Mouse (Mus musculus): ENCODE measurements around the gene Gm10644.
"Not testable (repeated sequence)": the region's sequence is repeated elsewhere in the genome, so short reads cannot be mapped to it uniquely, and the experiment has no call there.

Gm10644 gene

DNA sequence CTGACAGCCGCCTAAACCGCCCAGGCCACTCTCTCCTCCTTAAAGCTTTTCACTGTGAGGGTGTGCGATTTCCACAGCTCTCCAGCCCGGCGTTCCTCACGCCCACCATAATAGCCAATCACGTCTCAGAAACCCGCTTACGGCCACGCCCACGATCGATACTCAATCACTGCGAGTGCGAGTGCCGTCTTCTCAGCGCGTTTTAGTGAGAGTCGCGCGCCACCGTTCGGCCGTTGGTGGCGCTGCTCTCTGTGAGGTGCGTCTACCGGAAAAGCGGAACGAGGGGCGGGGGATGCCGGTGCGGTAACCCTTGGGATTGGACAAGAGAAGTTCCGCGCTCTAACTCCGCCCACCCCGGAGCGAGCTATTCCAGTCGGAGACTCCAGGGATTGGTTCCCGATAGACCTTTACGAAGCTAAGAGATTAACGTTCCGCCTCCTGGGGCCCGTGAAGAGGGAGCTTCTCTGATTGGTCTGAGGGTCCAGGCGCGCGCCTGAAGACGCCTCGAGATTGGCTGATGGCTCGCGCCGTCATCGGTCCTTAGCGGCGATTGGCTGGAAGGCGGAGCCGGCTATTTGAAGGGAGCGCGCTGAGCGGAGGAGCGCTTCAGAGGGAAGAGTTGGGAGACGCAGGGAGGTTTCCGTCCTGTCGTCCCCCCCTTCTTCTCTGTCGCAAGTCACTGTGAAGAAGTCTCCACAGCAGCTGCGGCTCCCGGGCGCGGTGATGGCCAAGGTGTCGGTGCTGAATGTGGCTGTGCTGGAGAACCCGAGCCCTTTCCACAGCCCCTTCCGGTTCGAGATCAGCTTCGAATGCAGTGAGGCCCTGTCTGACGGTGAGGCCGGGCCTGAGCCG is at the start of gene Gm10644, which contains the start of gene Asf1b:
Gene Gm10644, minus strand, starts transcription at position 100 of the 852 bp plus-strand sequence.
Gene Asf1b, plus strand, starts transcription at position 402 of the 852 bp plus-strand sequence.
- peak; percentile 93 to 96 for DNase-seq (ENCODE audit: low spot score in 2 of 2)

DNA sequence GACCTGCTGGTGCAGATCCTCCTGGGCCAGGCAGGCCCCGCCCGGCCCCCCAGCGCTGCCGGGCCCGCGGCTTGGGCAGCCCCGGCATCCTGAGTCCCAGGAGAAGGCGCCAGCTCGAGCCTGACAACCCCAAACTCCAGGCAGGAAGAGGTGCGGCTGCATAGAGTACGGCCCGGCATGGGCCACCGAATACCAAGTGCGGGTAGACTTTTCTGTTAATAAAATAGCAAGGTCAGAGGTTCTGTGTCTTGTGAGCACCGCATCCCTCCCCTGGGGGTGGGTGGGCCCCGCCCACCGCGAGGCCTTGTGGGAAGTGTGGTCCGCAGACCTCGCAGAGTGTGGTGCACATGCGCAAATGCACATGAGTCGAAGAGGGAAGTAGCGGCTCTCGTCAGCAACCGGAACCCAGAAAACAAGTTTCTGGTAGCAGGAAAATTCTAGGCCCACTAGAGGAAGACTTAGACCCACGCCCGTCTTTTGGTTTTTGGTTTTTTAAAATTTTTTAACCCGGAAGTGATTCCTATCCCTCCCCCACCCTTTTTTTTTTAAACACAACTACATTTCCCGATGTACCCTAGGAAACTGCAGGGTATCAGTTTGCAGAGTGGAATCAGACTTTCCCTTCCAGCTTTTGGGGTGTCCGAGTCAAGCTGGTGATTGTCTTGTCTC is 49.7 kb upstream of the Gm10644 start:
- peak; percentile 83 to 90 for DNase-seq (ENCODE audit: low spot score in 2 of 2)

DNA sequence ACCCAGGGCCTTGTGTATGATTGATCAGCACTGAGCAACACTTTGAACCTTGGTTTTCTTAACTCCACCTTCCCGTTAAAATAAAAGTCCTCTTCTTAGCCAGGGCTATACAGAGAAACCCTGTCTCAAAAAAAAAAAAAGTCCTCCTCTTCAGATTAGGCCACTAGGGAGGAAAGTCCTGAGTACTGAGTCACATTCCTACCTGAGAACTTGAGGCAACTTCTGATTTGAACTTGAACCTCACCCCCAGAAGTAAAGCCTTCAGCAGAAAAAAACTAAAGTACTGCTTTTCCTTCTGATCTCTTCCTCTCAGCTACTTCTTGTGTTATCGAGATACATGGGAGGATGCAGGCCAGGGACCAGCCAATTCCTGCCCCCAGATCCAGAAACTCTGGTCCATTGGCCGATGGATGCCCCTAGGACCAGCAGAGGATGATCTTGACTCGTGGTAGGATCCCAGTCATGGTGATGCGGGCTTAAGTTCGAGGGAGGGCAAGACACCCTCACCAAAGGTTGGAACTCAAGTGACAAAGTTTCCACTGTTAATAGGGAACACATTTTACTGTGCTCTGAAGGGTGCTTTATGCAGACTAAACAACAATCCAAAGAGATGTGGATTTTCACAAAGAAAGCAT is 48.7 kb upstream of the Gm10644 start:
- no peak for DNase-seq (ENCODE audit: low spot score in 2 of 2)

DNA sequence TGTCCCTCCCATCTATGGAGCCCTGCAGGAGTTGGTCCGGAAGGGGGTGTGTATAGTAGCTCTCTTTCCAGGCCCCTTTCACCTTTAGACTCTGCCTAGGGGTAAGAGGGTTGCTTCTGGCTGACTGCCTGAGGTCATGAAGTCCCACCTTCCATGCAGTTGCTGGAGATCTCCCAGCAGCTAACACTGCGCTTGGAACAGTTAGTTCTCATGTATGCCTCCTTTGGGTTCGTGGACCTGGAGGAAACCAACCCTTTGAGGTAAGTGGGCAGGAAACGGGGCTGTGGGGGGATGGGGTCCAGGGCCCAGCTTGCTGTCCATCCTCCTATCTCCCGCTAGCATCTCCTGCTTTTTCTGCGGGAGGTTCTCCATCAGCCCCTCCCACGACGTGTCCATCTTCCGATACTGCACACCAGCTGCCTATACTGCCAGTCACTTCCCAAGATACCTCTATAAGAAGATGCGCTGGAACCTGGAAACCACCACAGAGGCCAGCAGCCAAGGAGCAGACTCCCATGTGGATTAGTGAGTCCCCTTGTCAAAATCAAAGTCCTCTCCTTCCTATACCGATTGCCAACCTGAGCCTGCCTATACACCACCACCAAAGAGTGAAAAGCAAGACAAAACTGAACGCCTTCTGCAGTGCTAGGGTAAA is 48.1 kb upstream of the Gm10644 start:
- DNase-seq (ENCODE audit: low spot score in 2 of 2) = no peak

- no peak for DNase-seq (ENCODE audit: low spot score in 2 of 2)
Observed at GRCm38 (mm10) chr8:84001281-84002000, 46.4 kb upstream of the Gm10644 start, which contains the start of gene 1700067K01Rik. TSS of gene 1700067K01Rik (plus strand) at chr8:84001502.

GRCm38 (mm10) chr8:83999825-84000224 is 44.8 kb upstream of the Gm10644 start:
- DNase-seq (ENCODE audit: low spot score in 2 of 2) = no peak

GRCm38 (mm10) chr8:83999057-83999705 is 44.2 kb upstream of the Gm10644 start:
- DNase-seq (ENCODE audit: low spot score in 2 of 2) = no peak

- DNase-seq (ENCODE audit: low spot score in 2 of 2) = no peak
Observed at GRCm38 (mm10) chr8:83998231-83999056, 43.4 kb upstream of the Gm10644 start.

DNA sequence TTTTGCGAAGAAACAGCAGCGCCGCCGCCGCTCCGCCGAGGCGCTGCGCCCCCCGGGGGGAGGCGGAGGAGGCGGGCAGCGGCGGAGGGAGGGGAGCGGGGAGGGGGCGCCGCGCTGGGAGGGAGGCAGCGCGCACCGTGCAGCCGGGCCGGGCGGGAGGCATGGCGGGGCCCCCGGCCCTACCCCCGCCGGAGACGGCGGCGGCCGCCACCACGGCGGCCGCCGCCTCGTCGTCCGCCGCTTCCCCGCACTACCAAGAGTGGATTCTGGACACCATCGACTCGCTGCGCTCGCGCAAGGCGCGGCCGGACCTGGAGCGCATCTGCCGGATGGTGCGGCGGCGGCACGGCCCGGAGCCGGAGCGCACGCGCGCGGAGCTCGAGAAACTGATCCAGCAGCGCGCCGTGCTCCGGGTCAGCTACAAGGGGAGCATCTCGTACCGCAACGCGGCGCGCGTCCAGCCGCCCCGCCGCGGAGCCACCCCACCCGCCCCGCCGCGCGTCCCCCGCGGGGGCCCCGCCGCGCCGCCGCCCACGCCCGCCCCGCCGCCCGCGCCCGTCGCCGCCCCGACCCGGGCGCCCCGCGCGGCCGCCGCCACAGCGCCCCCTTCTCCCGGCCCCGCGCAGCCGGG is 42.6 kb upstream of the Gm10644 start, which contains the start of gene Samd1:
Gene Samd1, plus strand, starts transcription at position 162 of the 631 bp plus-strand sequence.
- DNase-seq (ENCODE audit: low spot score in 2 of 2) = no peak

DNA sequence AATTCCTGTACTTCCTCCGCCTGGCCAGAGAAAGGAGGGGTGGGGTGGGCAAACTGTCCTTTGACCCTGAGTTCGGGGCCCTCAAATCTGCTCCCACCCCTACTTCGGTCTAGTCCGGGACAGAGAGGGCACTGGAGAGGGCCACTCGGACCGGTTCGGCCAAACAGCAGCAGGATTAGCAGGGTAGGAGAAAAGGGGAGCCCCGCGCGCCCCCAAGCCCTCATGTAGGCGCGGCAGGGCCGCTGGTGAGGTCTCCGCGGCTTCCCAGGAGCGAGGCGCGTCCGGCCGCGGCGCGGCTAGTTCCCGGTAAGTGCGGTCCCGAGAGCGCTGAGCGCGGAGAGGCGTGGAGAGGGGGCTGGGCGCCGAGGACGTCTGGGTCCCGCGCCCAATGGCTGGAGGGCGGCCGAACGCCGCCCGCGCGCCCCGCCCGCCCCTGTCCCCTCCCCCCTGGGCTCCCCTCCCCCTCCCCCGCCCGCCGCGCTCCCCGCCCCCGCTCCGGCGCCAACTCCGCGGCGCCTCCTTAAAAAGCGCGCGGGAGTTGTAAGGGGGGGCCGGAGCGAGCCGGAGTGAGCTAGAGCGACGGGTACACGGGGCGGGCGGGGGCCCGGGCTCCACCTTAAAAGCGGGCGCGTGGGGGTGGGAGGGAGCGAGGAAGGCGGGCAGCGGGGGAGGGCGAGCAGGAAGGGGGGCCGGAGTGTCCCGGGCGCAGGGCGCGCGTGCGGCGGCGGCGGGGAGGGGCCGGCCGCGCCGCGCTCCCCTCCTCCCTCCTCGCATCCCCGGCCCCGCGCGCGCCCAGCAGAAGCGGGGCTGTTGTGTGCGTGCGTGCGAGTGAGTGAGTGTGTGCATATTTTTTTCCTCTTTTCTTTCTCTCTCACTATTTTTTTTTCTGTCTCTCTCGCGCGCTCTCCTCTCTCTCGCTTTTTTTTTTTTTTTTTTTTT is 41.8 kb upstream of the Gm10644 start:
- peak; percentile 45 to 68 for DNase-seq (ENCODE audit: low spot score in 2 of 2)

GRCm38 (mm10) chr8:83995973-83996372 is 41.0 kb upstream of the Gm10644 start:
- no peak for DNase-seq (ENCODE audit: low spot score in 2 of 2)

DNA sequence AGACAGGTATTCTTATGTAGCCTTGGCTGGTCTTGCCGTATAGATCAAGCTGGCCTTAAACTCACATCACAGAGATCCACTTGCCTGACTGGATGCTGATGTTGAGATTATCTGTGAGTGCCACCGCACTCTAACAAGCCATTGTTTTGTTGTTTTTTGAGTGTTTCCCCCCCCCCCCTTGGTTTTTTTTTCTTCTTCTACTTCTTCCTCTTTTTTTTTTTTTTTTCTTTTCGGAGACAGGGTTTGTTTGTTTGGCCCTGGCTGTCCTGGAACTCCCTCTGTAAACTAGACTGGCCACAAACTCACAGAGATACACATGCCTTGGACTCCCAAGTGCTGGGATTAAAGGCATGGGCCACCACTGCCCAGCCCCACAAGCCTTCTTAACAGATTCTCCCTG is 39.0 kb upstream of the Gm10644 start:
- no peak for DNase-seq (ENCODE audit: low spot score in 2 of 2)

DNA sequence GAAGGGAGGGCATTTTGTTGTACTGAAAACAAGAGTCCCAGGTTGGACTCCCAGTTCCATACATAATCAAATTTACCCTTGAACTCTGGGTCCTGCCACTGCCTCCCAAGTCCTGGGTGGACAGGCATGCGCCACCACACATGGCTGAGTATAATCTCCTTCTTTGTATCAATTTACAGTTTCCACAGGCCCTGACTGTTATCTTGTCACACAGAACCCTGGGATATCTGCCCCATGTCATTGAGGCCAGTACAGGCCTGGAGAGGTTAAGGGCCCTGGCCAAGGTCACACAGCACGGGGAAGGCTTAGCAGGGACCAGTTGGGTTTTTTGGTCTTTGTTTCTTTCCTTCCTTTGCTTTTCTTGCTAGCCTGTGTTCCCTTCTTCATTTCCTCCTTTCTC is 37.5 kb upstream of the Gm10644 start:
- no peak for DNase-seq (ENCODE audit: low spot score in 2 of 2)

GRCm38 (mm10) chr8:83990170-83990569 is 35.2 kb upstream of the Gm10644 start:
- no peak for DNase-seq (ENCODE audit: low spot score in 2 of 2)

DNA sequence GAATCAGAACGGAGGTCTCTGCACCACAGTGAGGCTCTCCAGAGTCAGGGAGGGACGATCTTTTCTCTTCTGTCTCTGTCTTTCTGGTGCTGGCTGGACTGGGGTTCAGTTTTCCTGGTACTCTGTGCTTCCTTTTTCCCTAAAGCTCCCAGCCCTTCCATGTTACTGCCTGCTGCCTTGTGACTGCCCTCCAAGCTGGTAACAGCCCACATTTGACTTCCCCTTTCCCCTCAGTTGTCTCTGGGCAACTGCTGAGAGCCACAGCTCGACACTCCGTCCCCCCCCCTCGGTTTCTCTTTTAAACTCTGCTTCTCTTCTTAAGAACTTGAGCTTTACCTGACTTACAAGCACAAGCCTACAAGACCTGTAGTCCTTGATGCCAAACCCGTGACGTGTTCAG is 34.2 kb upstream of the Gm10644 start:
- no peak for DNase-seq (ENCODE audit: low spot score in 2 of 2)

DNA sequence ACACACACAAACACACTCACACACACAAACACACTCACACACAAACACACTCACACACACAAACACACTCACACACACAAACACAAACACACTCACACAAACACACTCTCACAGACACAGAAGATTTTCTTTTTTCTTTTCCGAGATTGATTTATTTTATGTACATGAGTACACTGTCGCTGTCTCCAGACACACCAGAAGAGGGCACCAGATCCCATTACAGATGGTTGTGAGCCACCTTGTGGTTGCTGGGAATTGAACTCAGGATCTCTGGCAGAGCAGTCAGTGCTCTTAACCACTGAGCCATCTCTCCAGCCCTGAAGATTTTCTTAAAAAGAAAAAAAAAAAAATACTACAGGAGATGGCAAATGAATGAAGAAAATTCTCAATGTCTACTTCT is 28.2 kb upstream of the Gm10644 start:
- not testable (repeated sequence) for DNase-seq (ENCODE audit: low spot score in 2 of 2)

- DNase-seq (ENCODE audit: low spot score in 2 of 2) = no peak
Observed at GRCm38 (mm10) chr8:83982449-83982848, 27.4 kb upstream of the Gm10644 start.

- DNase-seq (ENCODE audit: low spot score in 2 of 2) = no peak
Observed at GRCm38 (mm10) chr8:83981533-83981932, 26.5 kb upstream of the Gm10644 start.
